Mouse (Mus musculus) kidney, embryonic 14.5 days (tissue): ENCODE results near the gene Zfp652. TPM values are rescaled to one million over a fixed set of nuclear protein-coding genes. Genes with fewer than 3 reads are reported as not detected.
"Not testable (repeated sequence)": the region's sequence is repeated elsewhere in the genome, so short reads cannot be mapped to it uniquely, and the experiment has no call there.

Source experiments
- ATAC-seq: fragments of 200-750 bp; cut with Nextera tagmentation; 2 replicates; pipeline ENCODE4 v1.8.0; 2017; ENCODE audit warnings: moderate number of reproducible peaks, mild to moderate bottlenecking, moderate TSS enrichment, moderate library complexity; ENCODE audit not compliant: low FRiP score, low TSS enrichment
- H3K27ac ChIP-seq: fragments of 300-500 bp; sonication (generic); 2 replicates; pipeline ENCODE4 v1.5.1; 2014; ENCODE audit warnings: low read depth, mild to moderate bottlenecking, low read length, moderate library complexity, mixed read lengths
- H3K27me3 ChIP-seq: fragments of 300-500 bp; sonication (generic); 2 replicates; pipeline ENCODE4 v1.6.1; 2014; ENCODE audit warnings: mild to moderate bottlenecking, low read length; ENCODE audit not compliant: control insufficient read depth, insufficient read depth
- H3K36me3 ChIP-seq: fragments of 300-500 bp; sonication (generic); 2 replicates; pipeline ENCODE4 v1.6.1; 2014; ENCODE audit warnings: low read length, mixed read lengths; ENCODE audit not compliant: control insufficient read depth, insufficient read depth
- H3K4me1 ChIP-seq: fragments of 300-500 bp; sonication (generic); 2 replicates; pipeline ENCODE4 v1.6.1; 2014; ENCODE audit warnings: low read length, mixed read lengths; ENCODE audit not compliant: control insufficient read depth, insufficient read depth
- H3K4me2 ChIP-seq: fragments of 300-500 bp; sonication (generic); replicated peaks from 2 replicates; pipeline ENCODE4 v1.6.1; 2014; ENCODE audit warnings: low read depth, mild to moderate bottlenecking, low read length
- H3K4me3 ChIP-seq: fragments of 300-500 bp; sonication (generic); 2 replicates; pipeline ENCODE4 v1.5.1; 2014; ENCODE audit warnings: mild to moderate bottlenecking, low read length
- H3K9ac ChIP-seq: fragments of 300-500 bp; sonication (generic); 2 replicates; pipeline ENCODE4 v1.6.1; 2014; ENCODE audit warnings: low read depth, mild to moderate bottlenecking, low read length, moderate library complexity
- H3K9me3 ChIP-seq: fragments of 300-500 bp; sonication (generic); 2 replicates; pipeline ENCODE4 v1.6.1; 2016; ENCODE audit warnings: low read length; ENCODE audit not compliant: control insufficient read depth
- WGBS: fragments of 180-500 bp; shearing (Covaris S2); extraction: QIAGEN DNeasy Blood & Tissue Kit; methylation state at CpG from one replicate; pipeline ENCODE4 v1.1.7; 2014; 5-methylcytosine and 5-hydroxymethylcytosine counted together
- polyA plus RNA-seq: library from polyadenylated mRNA; unstranded; fragments of >200 nt; fragmentation: Nextera tagmentation; extraction: Ambion mirVana; gene quantifications from 2 replicates; pipeline ENCODE4 v1.2.1, GENCODE M21; 2014

Zfp652 gene
- 13.5 and 13.8 TPM in 2 replicates for polyA plus RNA-seq

GRCm38 (mm10) chr11:95712563-95713224 lies at the start of gene Zfp652:
Gene Zfp652 (plus strand): TSS chr11:95712673.
- Histone ChIP-seq H3K9me3 (no peaks in the 10 kb centered on the region), H3K27ac (peak within 1 kb of the TSS; percentile 96), H3K4me1 (peaks cover 18% of the 10 kb centered on the region), H3K4me2 (peak within 1 kb of the TSS; percentile 84), H3K36me3 (no peaks in the 10 kb centered on the region), H3K9ac (peak within 1 kb of the TSS; percentile 99), H3K4me3 (peak within 1 kb of the TSS; percentile 90), H3K27me3 (no peaks in the 10 kb centered on the region)
- WGBS: 0% methylated on average over 32 of the region's 103 CpGs
- peak; percentile 94 for ATAC-seq

GRCm38 (mm10) chr11:95666529-95667149 lies 45.8 kb upstream of the Zfp652 start, which contains the start of gene Phb:
Gene Phb (plus strand): TSS chr11:95666957.
- H3K4me2 ChIP-seq: peak within 1 kb of the TSS; percentile 84
- H3K9me3 ChIP-seq: no peaks in the 10 kb centered on the region
- H3K4me3 ChIP-seq: peak within 1 kb of the TSS; percentile 57
- H3K27me3 ChIP-seq: no peaks in the 10 kb centered on the region
- peak; percentile 96 for ATAC-seq
- peaks cover 4% of the 10 kb centered on the region; the same call in 1 of the 2 replicates for H3K4me1 ChIP-seq
- WGBS: 2% methylated on average over 25 of the region's 25 CpGs
- H3K9ac ChIP-seq: peak within 1 kb of the TSS; percentile 54
- H3K27ac ChIP-seq: peak within 1 kb of the TSS; percentile 60; the same call in 1 of the 2 replicates
- peaks cover 33% of the 10 kb centered on the region for H3K36me3 ChIP-seq

- under 1% methylated on average over 11 of the region's 11 CpGs for WGBS
Measured at GRCm38 (mm10) chr11:95667177-95667576, 45.3 kb upstream of the Zfp652 start.

GRCm38 (mm10) chr11:95668086-95668485 lies 44.4 kb upstream of the Zfp652 start:
- peak overlapping the region; percentile 57; the same call in 1 of the 2 replicates for H3K4me3 ChIP-seq
- H3K9me3 ChIP-seq, H3K27me3 ChIP-seq, H3K27ac ChIP-seq, H3K4me1 ChIP-seq, ATAC-seq: not testable (repeated sequence)
- WGBS: 91% methylated on average over 7 of the region's 7 CpGs
- H3K4me2 ChIP-seq: peak overlapping the region; percentile 84; the same call in 1 of the 2 replicates
- H3K9ac ChIP-seq: peak overlapping the region; percentile 54; the same call in 1 of the 2 replicates
- H3K36me3 ChIP-seq: peaks cover 44% of the 10 kb centered on the region

More at GRCm38 (mm10) chr11:95667177-95667576, 45.3 kb upstream of the Zfp652 start:
- Histone ChIP-seq H3K4me1 (peaks cover 4% of the 10 kb centered on the region; the same call in 1 of the 2 replicates), H3K9me3 (no peaks in the 10 kb centered on the region), H3K9ac (peak overlapping the region; percentile 54), H3K27me3 (no peaks in the 10 kb centered on the region), H3K4me2 (peak overlapping the region; percentile 84), H3K36me3 (peaks cover 37% of the 10 kb centered on the region), H3K27ac (peak overlapping the region; percentile 60; the same call in 1 of the 2 replicates), H3K4me3 (peak overlapping the region; percentile 57)
- ATAC-seq: peak; percentile 38

GRCm38 (mm10) chr11:95675498-95675897 lies 37.0 kb upstream of the Zfp652 start:
- no peak overlapping the region for H3K4me2 ChIP-seq
- WGBS: 83% methylated on average over 14 of the region's 14 CpGs
- ATAC-seq: no peak
- no peaks in the 10 kb centered on the region for H3K9me3 ChIP-seq
- H3K9ac ChIP-seq: no peak overlapping the region
- no peak overlapping the region for H3K4me3 ChIP-seq
- 0 out of 2 replicates have a peak, but pooled peaks cover 7% of the 10 kb centered on the region for H3K4me1 ChIP-seq
- H3K27me3 ChIP-seq: no peaks in the 10 kb centered on the region
- no peak overlapping the region for H3K27ac ChIP-seq
- H3K36me3 ChIP-seq: peaks cover 83% of the 10 kb centered on the region

- no peak overlapping the region for H3K4me2 ChIP-seq
- no peak overlapping the region for H3K9ac ChIP-seq
- ATAC-seq: peak; percentile 70
Measured at GRCm38 (mm10) chr11:95676307-95676706, 36.2 kb upstream of the Zfp652 start.

GRCm38 (mm10) chr11:95677925-95678701 lies 34.4 kb upstream of the Zfp652 start:
- H3K4me3 ChIP-seq: no peak overlapping the region
- H3K9me3 ChIP-seq: no peaks in the 10 kb centered on the region
- peaks cover 75% of the 10 kb centered on the region for H3K36me3 ChIP-seq
- H3K4me1 ChIP-seq: 0 out of 2 replicates have a peak, but pooled peaks cover 7% of the 10 kb centered on the region
- H3K27ac ChIP-seq: no peak overlapping the region
- H3K9ac ChIP-seq: no peak overlapping the region
- H3K27me3 ChIP-seq: no peaks in the 10 kb centered on the region
- H3K4me2 ChIP-seq: no peak overlapping the region
- WGBS: 58% methylated on average over 14 of the region's 14 CpGs
- no peak for ATAC-seq

More at GRCm38 (mm10) chr11:95676307-95676706, 36.2 kb upstream of the Zfp652 start:
- peak overlapping the region; percentile 47; the same call in 1 of the 2 replicates for H3K27ac ChIP-seq
- H3K27me3 ChIP-seq: no peaks in the 10 kb centered on the region
- 0 out of 2 replicates have a peak, but pooled peaks cover 7% of the 10 kb centered on the region for H3K4me1 ChIP-seq
- H3K4me3 ChIP-seq: no peak overlapping the region
- 11% methylated on average over 6 of the region's 6 CpGs for WGBS
- H3K9me3 ChIP-seq: no peaks in the 10 kb centered on the region
- peaks cover 83% of the 10 kb centered on the region for H3K36me3 ChIP-seq

- no peak overlapping the region for H3K4me2 ChIP-seq
- ATAC-seq: no peak
- H3K27me3 ChIP-seq: no peaks in the 10 kb centered on the region
Measured at GRCm38 (mm10) chr11:95681995-95682601, 30.4 kb upstream of the Zfp652 start.

More at GRCm38 (mm10) chr11:95681995-95682601, 30.4 kb upstream of the Zfp652 start:
- H3K4me1 ChIP-seq: peaks cover 10% of the 10 kb centered on the region; the same call in 1 of the 2 replicates
- WGBS: 43% methylated on average over 9 of the region's 9 CpGs
- peaks cover 42% of the 10 kb centered on the region for H3K36me3 ChIP-seq
- H3K9ac ChIP-seq: no peak overlapping the region
- no peak overlapping the region for H3K4me3 ChIP-seq
- H3K9me3 ChIP-seq: no peaks in the 10 kb centered on the region
- no peak overlapping the region; the same call in 1 of the 2 replicates for H3K27ac ChIP-seq
